Mouse (Mus musculus) small intestine, adult 2 months (tissue): ENCODE measurements around the gene Ush2a.

Experiments
- CTCF ChIP-seq: fragments of 200-500 bp; IDR thresholded peaks from 2 replicates; pipeline ENCODE4 v1.5.1; 2012; ENCODE audit warnings: low read depth, mild to moderate bottlenecking, control low read depth, inconsistent platforms, low read length, moderate library complexity, mixed read lengths; ENCODE audit not compliant: insufficient replicate concordance, insufficient read length; ENCODE audit errors: extremely low read depth
- POLR2A ChIP-seq: fragments of 200-500 bp; IDR thresholded peaks from 2 replicates; pipeline ENCODE4 v1.6.1; 2012; ENCODE audit warnings: low read depth, mild to moderate bottlenecking, control low read depth, inconsistent platforms, low read length, moderate library complexity

GRCm38 (mm10) chr1:188643156-188643555 lies 381.3 kb downstream of the Ush2a start:
- TF ChIP-seq CTCF = no peak
- no peak for TF ChIP-seq POLR2A
